Mouse (Mus musculus) cerebral cortex, adult 2 months (tissue): ENCODE data around the gene Thoc5.

Source experiments
- WGBS: fragments of 180-500 bp; shearing (Covaris S2); methylation state at CpG from one replicate; pipeline ENCODE4 v1.1.7; 2018; 5-methylcytosine and 5-hydroxymethylcytosine counted together

Gene Thoc5

GRCm38 (mm10) chr11:4974376-4975122, 79.4 kb downstream of the Thoc5 start:
- 75% methylated on average over 11 of the region's 11 CpGs for WGBS

DNA sequence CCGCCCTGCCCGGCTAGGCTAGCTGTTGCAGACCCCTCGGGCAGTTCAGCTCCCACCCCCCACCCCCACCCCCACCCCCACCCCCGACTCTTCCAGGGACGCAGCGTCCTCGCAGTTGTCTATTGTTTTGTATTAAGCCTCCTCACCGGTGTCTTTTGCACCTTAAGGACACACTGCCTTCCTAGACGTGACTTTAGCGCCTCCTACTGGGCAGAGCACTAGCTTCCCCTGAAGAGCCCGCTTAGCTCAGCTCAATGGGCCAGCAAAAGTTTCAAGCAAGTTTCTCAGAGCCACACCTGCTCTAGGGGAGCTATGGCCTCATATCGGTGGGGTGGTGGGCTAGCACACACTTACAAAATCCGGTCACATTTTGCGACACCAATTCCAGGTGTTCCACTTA, 80.5 kb downstream of the Thoc5 start:
- WGBS: 11% methylated on average over 13 of the region's 14 CpGs
